Mouse (Mus musculus) spleen, adult 2 months (tissue): Measurements from ENCODE around the gene Zfp593.

ENCODE experiments used
- CTCF ChIP-seq: fragments of 200-500 bp; IDR thresholded peaks from 2 replicates; pipeline ENCODE4 v1.5.1; 2011; ENCODE audit warnings: mild to moderate bottlenecking, inconsistent platforms; ENCODE audit not compliant: insufficient read depth, insufficient read length, insufficient replicate concordance; ENCODE audit errors: extremely low read depth
- POLR2A ChIP-seq: fragments of 200-500 bp; IDR thresholded peaks from 2 replicates; pipeline ENCODE4 v1.6.1; 2011; ENCODE audit warnings: low read depth, low read length, inconsistent platforms

GRCm38 (mm10) chr4:134293692-134294163, 48.3 kb upstream of the Zfp593 start:
- TF ChIP-seq CTCF (no peak), POLR2A (no peak)
